Mouse (Mus musculus) bone marrow, adult 2 months (tissue): ENCODE results near the gene Fam45a. TPM values are rescaled to one million over a fixed set of nuclear protein-coding genes. Genes with fewer than 3 reads are reported as not detected.

ENCODE experiments used
- H3K27ac ChIP-seq: fragments of 200-500 bp; 2 replicates; pipeline ENCODE4 v1.5.1; 2012; ENCODE audit warnings: low read depth, mild to moderate bottlenecking, control low read depth, inconsistent platforms, low read length; ENCODE audit not compliant: control insufficient read depth, poor library complexity, insufficient read depth
- H3K4me1 ChIP-seq: fragments of 200-500 bp; 2 replicates; pipeline ENCODE4 v1.6.1; 2011; ENCODE audit warnings: low read length; ENCODE audit not compliant: control insufficient read depth, insufficient read depth
- H3K4me3 ChIP-seq: fragments of 200-500 bp; replicated peaks from 2 replicates; pipeline ENCODE3; 2011; ENCODE audit warnings: mild to moderate bottlenecking, low read depth, low read length, control low read depth; ENCODE audit not compliant: control insufficient read depth
- CTCF ChIP-seq: fragments of 200-500 bp; IDR thresholded peaks from 2 replicates; pipeline ENCODE4 v1.5.1; 2011; ENCODE audit warnings: low read length, control low read depth; ENCODE audit not compliant: control insufficient read depth, insufficient read depth
- POLR2A ChIP-seq: fragments of 200-500 bp; IDR thresholded peaks from 2 replicates; pipeline ENCODE4 v1.6.1; 2011; ENCODE audit warnings: low read depth, mild to moderate bottlenecking, control low read depth, low read length, borderline replicate concordance; ENCODE audit not compliant: control insufficient read depth
- WGBS: fragments of 180-500 bp; shearing (Covaris S2); methylation state at CpG from one replicate; pipeline ENCODE4 v1.1.7; 2018; 5-methylcytosine and 5-hydroxymethylcytosine counted together
- polyA plus RNA-seq: library from polyadenylated mRNA; stranded (reverse); fragments of >200 nt; gene quantifications from 2 replicates; pipeline ENCODE4 v1.2.4, GENCODE M21; 2011; ENCODE audit warnings: low replicate concordance; ENCODE audit not compliant: missing spikeins, insufficient read depth, insufficient read length

Fam45a gene
- polyA plus RNA-seq, 1 experiment: 14.6 TPM

- Histone ChIP-seq H3K4me3 (no peak overlapping the region), H3K4me1 (no peaks in the 10 kb centered on the region; the same call in 1 of the 2 replicates), H3K27ac (no peak overlapping the region)
- TF ChIP-seq POLR2A (no peak), CTCF (no peak)
- 53% methylated on average over 1 of the region's 1 CpGs for WGBS
Measured at GRCm38 (mm10) chr19:60870489-60870888, 59.1 kb downstream of the Fam45a start.

GRCm38 (mm10) chr19:60871366-60871765, 60.0 kb downstream of the Fam45a start:
- H3K4me3 ChIP-seq: no peak overlapping the region
- no peaks in the 10 kb centered on the region; the same call in 1 of the 2 replicates for H3K4me1 ChIP-seq
- WGBS: 78% methylated on average over 5 of the region's 5 CpGs
- TF ChIP-seq CTCF (no peak), POLR2A (no peak)
- no peak overlapping the region for H3K27ac ChIP-seq

GRCm38 (mm10) chr19:60872272-60872671, 60.9 kb downstream of the Fam45a start:
- no peak for TF ChIP-seq POLR2A
- no peak for TF ChIP-seq CTCF
- Histone ChIP-seq H3K27ac (no peak overlapping the region), H3K4me3 (peak overlapping the region; percentile 36), H3K4me1 (no peaks in the 10 kb centered on the region; the same call in 1 of the 2 replicates)
- 16% methylated on average over 1 of the region's 1 CpGs for WGBS

- H3K27ac ChIP-seq: peak overlapping the region; percentile 79
- TF ChIP-seq CTCF (no peak), POLR2A (no peak)
- 9% methylated on average over 4 of the region's 4 CpGs for WGBS
- no peaks in the 10 kb centered on the region; the same call in 1 of the 2 replicates for H3K4me1 ChIP-seq
- peak overlapping the region; percentile 86 for H3K4me3 ChIP-seq
Measured at GRCm38 (mm10) chr19:60873501-60873900, 62.1 kb downstream of the Fam45a start.

GRCm38 (mm10) chr19:60874064-60874694, 62.8 kb downstream of the Fam45a start, which contains the start of gene Prdx3:
TSS of gene Prdx3 (minus strand) at chr19:60874556.
- TF ChIP-seq POLR2A: peak; percentile 95; the same call in 1 of the 2 replicates
- peak; percentile 17; the same call in 1 of the 2 replicates for TF ChIP-seq CTCF

GRCm38 (mm10) chr19:60883129-60883528, 71.7 kb downstream of the Fam45a start:
- TF ChIP-seq CTCF (no peak), POLR2A (no peak)
- 63% methylated on average over 3 of the region's 3 CpGs for WGBS
- Histone ChIP-seq H3K4me1 (no peaks in the 10 kb centered on the region), H3K27ac (no peak overlapping the region), H3K4me3 (no peak overlapping the region)

More at GRCm38 (mm10) chr19:60874064-60874694, 62.8 kb downstream of the Fam45a start, which contains the start of gene Prdx3:
- H3K27ac ChIP-seq: peak within 1 kb of the TSS; percentile 79
- WGBS: under 1% methylated on average over 28 of the region's 28 CpGs
- H3K4me3 ChIP-seq: peak within 1 kb of the TSS; percentile 86
- H3K4me1 ChIP-seq: no peaks in the 10 kb centered on the region; the same call in 1 of the 2 replicates

Other genes starting within 250 kb of the Fam45a start
- 7.5 and 11.4 TPM in 2 replicates for gene Cacul1, start 230.6 kb upstream of the Fam45a start, polyA plus RNA-seq
- 1.4 and 3.3 TPM in 2 replicates for gene Nanos1, start 55.6 kb upstream of the Fam45a start, polyA plus RNA-seq
- 70.8 and 99.7 TPM in 2 replicates for gene Eif3a, start 20.9 kb upstream of the Fam45a start, polyA plus RNA-seq
- gene Sfxn4, start 49.9 kb downstream of the Fam45a start, polyA plus RNA-seq: 6.5 and 9.7 TPM in 2 replicates
- 72.6 and 93.5 TPM in 2 replicates for gene Prdx3, start 63.0 kb downstream of the Fam45a start, polyA plus RNA-seq
- 1.8 and 7.2 TPM in 2 replicates for gene Grk5, start 78.2 kb downstream of the Fam45a start, polyA plus RNA-seq